Mouse (Mus musculus) bone marrow, adult 2 months (tissue): ENCODE data around the gene Zfp518a. TPM values are rescaled to one million over a fixed set of nuclear protein-coding genes. Genes with fewer than 3 reads are reported as not detected.

ENCODE experiments used
- H3K27ac ChIP-seq: fragments of 200-500 bp; 2 replicates; pipeline ENCODE4 v1.5.1; 2012; ENCODE audit warnings: low read depth, mild to moderate bottlenecking, control low read depth, inconsistent platforms, low read length; ENCODE audit not compliant: control insufficient read depth, poor library complexity, insufficient read depth
- H3K4me1 ChIP-seq: fragments of 200-500 bp; 2 replicates; pipeline ENCODE4 v1.6.1; 2011; ENCODE audit warnings: low read length; ENCODE audit not compliant: control insufficient read depth, insufficient read depth
- H3K4me3 ChIP-seq: fragments of 200-500 bp; replicated peaks from 2 replicates; pipeline ENCODE3; 2011; ENCODE audit warnings: mild to moderate bottlenecking, low read depth, low read length, control low read depth; ENCODE audit not compliant: control insufficient read depth
- CTCF ChIP-seq: fragments of 200-500 bp; IDR thresholded peaks from 2 replicates; pipeline ENCODE4 v1.5.1; 2011; ENCODE audit warnings: low read length, control low read depth; ENCODE audit not compliant: control insufficient read depth, insufficient read depth
- POLR2A ChIP-seq: fragments of 200-500 bp; IDR thresholded peaks from 2 replicates; pipeline ENCODE4 v1.6.1; 2011; ENCODE audit warnings: low read depth, mild to moderate bottlenecking, control low read depth, low read length, borderline replicate concordance; ENCODE audit not compliant: control insufficient read depth
- WGBS: fragments of 180-500 bp; shearing (Covaris S2); methylation state at CpG from one replicate; pipeline ENCODE4 v1.1.7; 2018; 5-methylcytosine and 5-hydroxymethylcytosine counted together
- polyA plus RNA-seq: library from polyadenylated mRNA; stranded (reverse); fragments of >200 nt; gene quantifications from 2 replicates; pipeline ENCODE4 v1.2.4, GENCODE M21; 2011; ENCODE audit warnings: low replicate concordance; ENCODE audit not compliant: missing spikeins, insufficient read depth, insufficient read length

The Zfp518a gene
- 1.0 and 2.5 TPM in 2 replicates for polyA plus RNA-seq

DNA sequence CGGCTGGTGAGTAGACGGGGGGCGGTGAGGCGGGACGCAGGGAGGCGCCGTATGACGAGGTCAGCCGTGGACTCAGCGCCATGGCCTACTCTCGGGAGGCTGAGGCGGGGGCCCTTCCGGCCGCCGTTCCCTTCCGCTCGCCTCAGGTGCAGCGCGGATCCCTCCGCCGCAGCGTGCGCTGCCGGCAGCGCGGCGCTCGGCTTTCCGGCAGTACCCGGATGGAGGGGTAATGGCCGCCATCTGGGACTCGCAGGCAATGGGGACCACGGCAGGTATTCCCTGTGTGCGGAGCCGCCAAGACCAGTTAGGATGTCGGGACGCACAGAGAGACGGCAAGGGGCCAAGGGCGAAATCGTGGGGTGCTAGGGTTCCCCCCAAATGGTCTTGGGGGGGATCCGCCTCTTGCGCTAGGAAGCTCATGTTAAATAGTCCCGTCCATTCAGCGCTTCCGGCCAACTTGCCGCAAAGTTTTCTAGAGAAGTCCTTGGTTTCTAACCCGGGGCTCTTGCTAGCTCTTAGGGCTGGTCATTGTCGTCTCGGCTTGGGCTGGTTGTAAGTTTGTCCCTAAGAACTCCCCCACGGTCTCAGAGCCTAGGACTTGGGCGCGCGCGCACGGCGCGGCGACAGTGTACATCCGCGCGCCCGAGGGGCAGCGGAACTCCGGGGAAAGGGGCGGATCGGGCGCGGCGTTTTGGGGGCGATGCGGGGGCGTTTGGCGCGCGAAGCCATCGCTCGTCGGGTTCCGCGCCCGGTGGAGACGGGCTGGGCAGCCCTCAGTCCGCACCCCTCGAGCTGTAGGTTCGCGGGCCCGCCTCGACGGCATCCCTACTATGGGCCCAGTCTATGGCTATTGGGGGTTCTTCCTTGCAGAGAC is at the start of gene Zfp518a:
Gene Zfp518a (plus strand): TSS at position 187 of the 874 bp plus-strand sequence.
- Histone ChIP-seq H3K27ac (peak within 1 kb of the TSS; percentile 96), H3K4me3 (peak within 1 kb of the TSS; percentile 97), H3K4me1 (no peaks in the 10 kb centered on the region; the same call in 1 of the 2 replicates)
- TF ChIP-seq CTCF: no peak
- TF ChIP-seq POLR2A: peak; percentile 39
- WGBS: under 1% methylated on average over 89 of the region's 89 CpGs

DNA sequence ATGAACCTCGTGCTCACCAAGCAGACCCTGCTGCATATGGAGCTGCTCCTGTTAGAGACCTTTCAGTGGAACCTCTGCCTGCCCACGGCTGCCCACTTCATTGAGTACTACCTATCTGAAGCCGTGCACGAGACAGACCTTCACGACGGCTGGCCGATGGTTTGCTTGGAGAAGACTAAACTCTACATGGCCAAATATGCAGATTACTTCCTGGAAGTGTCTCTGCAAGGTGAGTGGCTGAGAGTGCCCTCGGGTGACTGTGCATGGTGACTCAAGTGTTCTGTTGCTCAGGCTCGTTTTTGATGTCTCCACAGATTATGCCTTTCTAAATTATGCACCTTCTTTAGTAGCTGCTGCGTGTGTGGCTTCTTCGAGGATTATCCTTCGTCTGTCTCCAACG is 49.8 kb upstream of the Zfp518a start:
- 88% methylated on average over 13 of the region's 13 CpGs for WGBS
- Histone ChIP-seq H3K4me3 (no peak overlapping the region), H3K4me1 (no peaks in the 10 kb centered on the region; the same call in 1 of the 2 replicates), H3K27ac (no peak overlapping the region)
- TF ChIP-seq POLR2A (no peak), CTCF (no peak)

DNA sequence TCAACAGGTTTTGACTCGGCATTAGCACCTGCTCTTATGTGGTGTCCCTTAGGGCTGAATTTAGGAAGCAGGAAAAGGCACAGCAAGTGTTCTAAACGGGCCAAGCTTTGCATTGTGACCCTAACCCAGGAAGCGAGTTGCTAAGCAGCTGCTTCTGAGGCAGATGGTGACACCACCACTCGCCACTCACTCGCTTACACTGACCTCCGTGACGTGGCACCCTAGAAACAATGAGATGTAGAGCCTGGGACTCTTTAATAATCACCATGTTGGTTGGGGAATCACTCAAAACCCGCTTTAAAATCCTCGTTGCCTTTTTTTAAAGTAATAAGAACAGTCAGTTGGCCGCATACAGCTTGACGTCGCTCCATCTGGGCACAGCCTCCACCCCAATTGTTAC is 45.1 kb upstream of the Zfp518a start:
- Histone ChIP-seq H3K4me3 (no peak overlapping the region), H3K4me1 (no peaks in the 10 kb centered on the region; the same call in 1 of the 2 replicates), H3K27ac (no peak overlapping the region)
- 84% methylated on average over 12 of the region's 12 CpGs for WGBS
- no peak for TF ChIP-seq CTCF
- TF ChIP-seq POLR2A: no peak

DNA sequence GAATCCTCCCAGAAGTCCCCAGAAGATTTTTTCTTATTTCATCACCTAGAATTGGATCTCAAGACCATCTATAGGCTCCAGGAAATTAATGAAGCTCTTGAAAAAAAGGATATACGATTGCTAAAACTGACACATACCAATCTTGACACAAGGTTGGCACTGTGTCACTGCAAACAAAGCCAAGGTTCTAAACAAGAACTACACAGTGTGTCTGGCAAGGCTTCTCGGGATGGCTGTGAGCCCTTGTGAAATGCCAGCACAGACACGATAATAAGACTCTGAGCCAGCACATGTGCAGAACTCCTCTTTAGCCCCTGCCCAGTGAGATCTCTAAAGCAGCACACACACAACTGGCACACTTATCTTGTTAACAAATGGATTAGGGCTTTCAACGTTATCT is 35.0 kb upstream of the Zfp518a start:
- 64% methylated on average over 4 of the region's 4 CpGs for WGBS
- Histone ChIP-seq H3K4me3 (no peak overlapping the region), H3K27ac (no peak overlapping the region), H3K4me1 (no peaks in the 10 kb centered on the region)
- TF ChIP-seq POLR2A (no peak), CTCF (no peak)

DNA sequence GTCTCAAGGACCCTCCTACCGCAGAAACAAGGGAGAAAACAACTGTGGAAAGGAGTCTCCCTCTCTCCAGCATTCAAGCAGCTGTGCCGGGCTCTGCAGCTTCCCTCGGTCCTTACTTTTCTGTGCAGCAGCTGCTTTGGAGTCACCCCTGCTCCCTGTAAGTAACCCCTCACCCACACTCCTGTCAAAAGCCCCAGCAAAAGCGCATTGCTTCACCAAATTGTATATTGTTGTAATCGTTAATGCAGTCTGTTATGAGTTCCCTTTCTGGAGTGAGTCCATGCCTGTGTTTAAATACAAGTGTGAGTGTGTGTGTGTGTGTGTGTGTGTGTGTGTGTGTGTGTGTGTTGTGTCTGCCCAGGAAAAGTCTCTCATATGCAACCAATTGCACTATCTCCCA is 26.2 kb upstream of the Zfp518a start:
- 33% methylated on average over 5 of the region's 5 CpGs for WGBS
- TF ChIP-seq POLR2A: no peak
- TF ChIP-seq CTCF: no peak
- no peak overlapping the region for H3K27ac ChIP-seq
- no peak overlapping the region for H3K4me3 ChIP-seq
- no peaks in the 10 kb centered on the region for H3K4me1 ChIP-seq

DNA sequence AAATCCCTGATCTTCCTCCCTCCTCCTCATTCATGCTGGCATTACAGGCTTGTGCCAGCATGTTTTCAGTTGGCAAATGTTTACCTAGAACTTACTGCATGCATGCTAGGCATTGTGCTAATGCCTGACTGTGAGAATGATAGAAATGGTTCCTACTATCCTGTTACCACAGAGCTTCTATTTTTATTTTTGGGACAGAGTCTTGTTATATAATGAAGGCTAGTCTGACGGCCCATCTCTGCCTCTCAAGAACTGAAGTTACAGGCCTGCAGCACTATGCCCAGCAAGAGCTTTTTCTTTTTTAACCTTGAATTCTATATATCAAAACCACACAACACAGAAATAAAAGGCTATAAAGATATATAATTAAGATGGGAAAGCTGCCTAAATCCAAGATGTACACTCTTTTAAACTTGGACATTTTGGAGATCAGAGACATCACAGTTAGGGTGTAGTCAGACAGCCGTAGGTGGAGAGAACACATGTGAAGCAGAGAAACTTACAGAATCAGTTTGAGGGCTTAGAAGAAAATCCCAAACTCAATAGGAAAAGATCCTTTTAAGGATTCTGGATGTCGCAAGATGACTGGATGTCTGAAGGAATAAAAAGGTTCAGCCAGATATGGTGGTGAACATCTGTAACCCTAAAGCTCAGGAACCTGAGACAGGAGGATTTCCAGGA is 24.9 kb upstream of the Zfp518a start:
- H3K4me1 ChIP-seq: no peaks in the 10 kb centered on the region
- H3K4me3 ChIP-seq: no peak overlapping the region
- no peak overlapping the region for H3K27ac ChIP-seq
- WGBS: 77% methylated on average over 3 of the region's 3 CpGs
- no peak for TF ChIP-seq CTCF
- TF ChIP-seq POLR2A: no peak

DNA sequence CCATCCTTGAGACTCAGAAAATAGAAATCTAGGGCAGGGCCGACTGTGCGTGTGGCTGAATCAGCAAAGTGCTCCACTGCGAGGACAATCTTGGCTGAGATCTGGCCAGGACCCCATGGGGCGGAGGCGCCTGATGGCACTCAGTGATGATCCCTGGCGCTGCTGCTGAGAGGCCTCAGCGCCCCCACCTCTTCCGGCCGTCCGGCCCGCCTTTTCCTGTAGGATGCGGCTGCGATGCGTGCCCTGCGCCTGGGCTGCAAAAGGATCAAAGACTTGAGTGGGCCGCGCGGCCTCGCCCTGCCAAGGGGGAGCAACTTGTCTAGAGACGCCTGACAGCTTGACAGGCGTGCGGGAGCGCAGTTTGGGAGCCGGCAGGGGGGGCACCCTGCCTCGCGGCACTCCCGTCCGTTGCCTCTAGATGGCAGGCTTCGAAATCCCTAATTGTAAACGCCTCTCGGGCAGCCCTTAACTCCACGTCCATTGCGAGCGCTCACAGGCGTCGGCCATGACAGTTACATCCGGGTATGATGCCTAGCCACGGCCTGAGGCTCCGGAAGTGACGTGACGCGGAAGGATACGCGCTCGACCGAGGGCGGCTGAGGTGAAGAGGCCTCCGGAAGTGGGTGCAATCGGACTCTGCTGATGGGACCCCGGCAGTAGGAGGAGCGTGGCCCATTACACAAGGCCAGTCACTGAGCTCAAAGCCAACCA is 21.4 kb upstream of the Zfp518a start:
- peak overlapping the region; percentile 22; the same call in 1 of the 2 replicates for H3K27ac ChIP-seq

DNA sequence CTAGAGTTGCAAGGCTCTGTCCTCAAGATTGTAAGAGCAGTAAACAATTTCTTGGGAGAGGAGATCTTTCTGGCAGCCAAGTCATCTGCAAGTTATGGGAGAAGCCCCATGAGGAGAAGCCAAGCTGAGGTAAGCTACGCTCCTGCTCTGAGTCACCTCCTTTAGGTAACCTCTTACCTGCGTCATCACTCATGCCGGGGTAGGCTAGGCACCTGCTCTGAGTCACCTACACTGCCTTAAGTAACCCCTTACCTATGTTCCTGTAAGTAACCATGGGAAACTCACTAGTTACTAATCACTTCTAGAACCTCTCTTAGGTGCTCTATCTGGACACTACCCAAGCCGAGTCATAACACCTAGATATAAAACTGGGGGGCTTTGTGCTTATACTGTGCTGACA is 12.8 kb upstream of the Zfp518a start:
- Histone ChIP-seq H3K27ac (no peak overlapping the region), H3K4me1 (no peaks in the 10 kb centered on the region), H3K4me3 (no peak overlapping the region)
- WGBS: 79% methylated on average over 4 of the region's 4 CpGs
- TF ChIP-seq POLR2A (no peak), CTCF (no peak)

More for the DNA sequence above, 21.4 kb upstream of the Zfp518a start:
- 30% methylated on average over 51 of the region's 51 CpGs for WGBS
- H3K4me1 ChIP-seq: no peaks in the 10 kb centered on the region
- TF ChIP-seq POLR2A (peak; percentile 51; the same call in 1 of the 2 replicates), CTCF (peak; percentile 24; the same call in 1 of the 2 replicates)
- H3K4me3 ChIP-seq: peak overlapping the region; percentile 77
